Mouse (Mus musculus): ENCODE results near the gene Vsir. TPM values are rescaled to one million over a fixed set of nuclear protein-coding genes. Genes with fewer than 3 reads are reported as not detected.

Gene Vsir
- polyA plus RNA-seq, 1 experiment from 2014 or later: 2.5 TPM

GRCm38 (mm10) chr10:60394936-60395335, 48.3 kb downstream of the Vsir start:
- H3K9me3 ChIP-seq: no peaks in the 10 kb centered on the region
- H3K4me2 ChIP-seq: no peak overlapping the region
- no peak for ATAC-seq (ENCODE audit: low FRiP score, low read depth)
- H3K27ac ChIP-seq (replicated peaks): 0 out of 2 replicates have a peak overlapping the region, but pooled peaks have one; percentile 5
- peaks cover 15% of the 10 kb centered on the region for H3K4me1 ChIP-seq (replicated peaks)
- H3K27me3 ChIP-seq: no peaks in the 10 kb centered on the region
- H3K9ac ChIP-seq: no peak overlapping the region
- WGBS: 44% methylated on average over 7 of the region's 7 CpGs
- no peaks in the 10 kb centered on the region for H3K36me3 ChIP-seq
- no peak overlapping the region for H3K4me3 ChIP-seq

GRCm38 (mm10) chr10:60395605-60396004, 49.0 kb downstream of the Vsir start:
- no peak overlapping the region for H3K4me2 ChIP-seq
- no peaks in the 10 kb centered on the region for H3K36me3 ChIP-seq
- ATAC-seq (ENCODE audit: low FRiP score, low read depth): no peak
- peaks cover 14% of the 10 kb centered on the region for H3K4me1 ChIP-seq (replicated peaks)
- H3K27ac ChIP-seq (replicated peaks): 0 out of 2 replicates have a peak overlapping the region, but pooled peaks have one; percentile 5
- H3K4me3 ChIP-seq: no peak overlapping the region
- no peak overlapping the region for H3K9ac ChIP-seq
- WGBS: 61% methylated on average over 5 of the region's 5 CpGs
- no peaks in the 10 kb centered on the region for H3K9me3 ChIP-seq
- H3K27me3 ChIP-seq: no peaks in the 10 kb centered on the region

- no peak for ATAC-seq (ENCODE audit: low FRiP score, low read depth)
- Histone ChIP-seq H3K27me3 (no peaks in the 10 kb centered on the region), H3K9ac (no peak overlapping the region), H3K36me3 (no peaks in the 10 kb centered on the region), H3K9me3 (no peaks in the 10 kb centered on the region), H3K4me1 (replicated peaks) (peaks cover 10% of the 10 kb centered on the region), H3K4me2 (no peak overlapping the region), H3K27ac (replicated peaks) (no peak overlapping the region), H3K4me3 (no peak overlapping the region)
- 93% methylated on average over 10 of the region's 10 CpGs for WGBS
Measured at GRCm38 (mm10) chr10:60398051-60398814, 51.6 kb downstream of the Vsir start.

GRCm38 (mm10) chr10:60399449-60399848, 52.8 kb downstream of the Vsir start, which contains the start of gene Gm17455:
Gm17455 (plus strand) TSS chr10:60399726.
- no peaks in the 10 kb centered on the region for H3K9me3 ChIP-seq
- H3K4me1 ChIP-seq (replicated peaks): peaks cover 10% of the 10 kb centered on the region
- WGBS: 25% methylated on average over 7 of the region's 7 CpGs
- no peaks in the 10 kb centered on the region for H3K36me3 ChIP-seq
- H3K4me3 ChIP-seq: no peak within 1 kb of the TSS
- peak within 1 kb of the TSS; percentile 38 for H3K27ac ChIP-seq (replicated peaks)
- H3K4me2 ChIP-seq: peak within 1 kb of the TSS; percentile 5; the same call in 1 of the 2 replicates
- H3K9ac ChIP-seq: 0 out of 2 replicates have a peak within 1 kb of the TSS, but pooled peaks have one; percentile 2
- peak; percentile 80 for ATAC-seq (ENCODE audit: low FRiP score, low read depth)
- no peaks in the 10 kb centered on the region for H3K27me3 ChIP-seq

GRCm38 (mm10) chr10:60400507-60401295, 54.0 kb downstream of the Vsir start:
- Histone ChIP-seq H3K27ac (replicated peaks) (peak overlapping the region; percentile 38), H3K9ac (0 out of 2 replicates have a peak overlapping the region, but pooled peaks have one; percentile 2), H3K4me2 (peak overlapping the region; percentile 5), H3K27me3 (no peaks in the 10 kb centered on the region), H3K4me3 (no peak overlapping the region), H3K4me1 (replicated peaks) (peaks cover 3% of the 10 kb centered on the region; the same call in 1 of the 2 replicates), H3K9me3 (no peaks in the 10 kb centered on the region), H3K36me3 (no peaks in the 10 kb centered on the region)
- ATAC-seq (ENCODE audit: low FRiP score, low read depth): no peak
- WGBS: 69% methylated on average over 11 of the region's 11 CpGs

GRCm38 (mm10) chr10:60405460-60406177, 59.0 kb downstream of the Vsir start:
- H3K9ac ChIP-seq: no peak overlapping the region
- no peak overlapping the region for H3K4me2 ChIP-seq
- H3K27me3 ChIP-seq: no peaks in the 10 kb centered on the region; the same call in 1 of the 2 replicates
- 49% methylated on average over 7 of the region's 7 CpGs for WGBS
- H3K4me1 ChIP-seq (replicated peaks): peaks cover 3% of the 10 kb centered on the region; the same call in 1 of the 2 replicates
- peak; percentile 61 for ATAC-seq (ENCODE audit: low FRiP score, low read depth)
- H3K36me3 ChIP-seq: no peaks in the 10 kb centered on the region
- H3K4me3 ChIP-seq: no peak overlapping the region
- peak overlapping the region; percentile 17 for H3K27ac ChIP-seq (replicated peaks)
- no peaks in the 10 kb centered on the region for H3K9me3 ChIP-seq

GRCm38 (mm10) chr10:60407831-60408230, 61.2 kb downstream of the Vsir start:
- Histone ChIP-seq H3K4me1 (replicated peaks) (peaks cover 3% of the 10 kb centered on the region; the same call in 1 of the 2 replicates), H3K4me3 (no peak overlapping the region), H3K27ac (replicated peaks) (no peak overlapping the region), H3K27me3 (no peaks in the 10 kb centered on the region; the same call in 1 of the 2 replicates), H3K4me2 (no peak overlapping the region), H3K9ac (no peak overlapping the region), H3K9me3 (no peaks in the 10 kb centered on the region), H3K36me3 (no peaks in the 10 kb centered on the region)
- ATAC-seq (ENCODE audit: low FRiP score, low read depth): peak; percentile 52
- WGBS: 3% methylated on average over 5 of the region's 5 CpGs

- Histone ChIP-seq H3K9ac (no peak overlapping the region), H3K27me3 (no peaks in the 10 kb centered on the region; the same call in 1 of the 2 replicates), H3K4me1 (replicated peaks) (no peaks in the 10 kb centered on the region), H3K9me3 (no peaks in the 10 kb centered on the region), H3K36me3 (no peaks in the 10 kb centered on the region), H3K4me2 (no peak overlapping the region), H3K4me3 (no peak overlapping the region), H3K27ac (replicated peaks) (no peak overlapping the region)
- 35% methylated on average over 5 of the region's 5 CpGs for WGBS
- ATAC-seq (ENCODE audit: low FRiP score, low read depth): no peak
Measured at GRCm38 (mm10) chr10:60411794-60412193, 65.1 kb downstream of the Vsir start.

- no peak overlapping the region for H3K27ac ChIP-seq (replicated peaks)
- no peaks in the 10 kb centered on the region for H3K9me3 ChIP-seq
- no peak overlapping the region for H3K9ac ChIP-seq
- WGBS: 87% methylated on average over 2 of the region's 2 CpGs
- no peaks in the 10 kb centered on the region for H3K36me3 ChIP-seq
- no peaks in the 10 kb centered on the region; the same call in 1 of the 2 replicates for H3K27me3 ChIP-seq
- no peaks in the 10 kb centered on the region for H3K4me1 ChIP-seq (replicated peaks)
- H3K4me3 ChIP-seq: no peak overlapping the region
- no peak for ATAC-seq (ENCODE audit: low FRiP score, low read depth)
- no peak overlapping the region for H3K4me2 ChIP-seq
Measured at GRCm38 (mm10) chr10:60413756-60414155, 67.1 kb downstream of the Vsir start.

GRCm38 (mm10) chr10:60417041-60417440, 70.4 kb downstream of the Vsir start:
- Histone ChIP-seq H3K9me3 (no peaks in the 10 kb centered on the region), H3K4me2 (no peak overlapping the region), H3K4me1 (replicated peaks) (no peaks in the 10 kb centered on the region), H3K36me3 (no peaks in the 10 kb centered on the region), H3K4me3 (no peak overlapping the region), H3K27ac (replicated peaks) (no peak overlapping the region), H3K9ac (no peak overlapping the region), H3K27me3 (no peaks in the 10 kb centered on the region)
- no peak for ATAC-seq (ENCODE audit: low FRiP score, low read depth)
- WGBS: 83% methylated on average over 2 of the region's 2 CpGs

GRCm38 (mm10) chr10:60418137-60418536, 71.5 kb downstream of the Vsir start:
- Histone ChIP-seq H3K36me3 (no peaks in the 10 kb centered on the region), H3K4me1 (replicated peaks) (no peaks in the 10 kb centered on the region), H3K9ac (no peak overlapping the region), H3K4me3 (no peak overlapping the region), H3K27ac (replicated peaks) (no peak overlapping the region), H3K9me3 (no peaks in the 10 kb centered on the region), H3K4me2 (no peak overlapping the region), H3K27me3 (no peaks in the 10 kb centered on the region)
- peak; percentile 38 for ATAC-seq (ENCODE audit: low FRiP score, low read depth)
- 8% methylated on average over 3 of the region's 3 CpGs for WGBS

Data from hindbrain, embryonic 15.5 days (tissue).